Mouse (Mus musculus) megakaryocyte, embryonic 14.5 days (primary cell): ENCODE measurements around the gene Slc7a8.

ENCODE experiments used
- FLI1 ChIP-seq: IDR thresholded peaks from 2 replicates; pipeline ENCODE4 v1.6.1; 2012; ENCODE audit warnings: low read length, inconsistent platforms, mixed read lengths
- GATA1 ChIP-seq: IDR thresholded peaks from 3 replicates; pipeline ENCODE4 v1.6.1; 2012; ENCODE audit warnings: mixed read lengths, low read length, inconsistent platforms, borderline replicate concordance

GRCm38 (mm10) chr14:54787226-54787625 lies 5.5 kb upstream of the Slc7a8 start:
- TF ChIP-seq GATA1 (no peak), FLI1 (no peak)
